Mouse (Mus musculus) urinary bladder, postnatal 10 days (tissue): ENCODE results near the gene Focad.

Source experiments
- DNase-seq: peaks from one replicate; pipeline ENCODE4 v3.0.0; 2022; ENCODE audit warnings: low spot score

The Focad gene

GRCm38 (mm10) chr4:88094062-88094767 lies at the start of gene Focad:
Gene Focad (plus strand): TSS chr4:88094629.
- peak; percentile 89 for DNase-seq

GRCm38 (mm10) chr4:88045151-88045550 lies 49.3 kb upstream of the Focad start:
- DNase-seq, result no peak

GRCm38 (mm10) chr4:88046280-88046679 lies 48.1 kb upstream of the Focad start:
- DNase-seq, result no peak

GRCm38 (mm10) chr4:88075388-88075787 lies 19.0 kb upstream of the Focad start:
- DNase-seq, result no peak

- no peak for DNase-seq
These were observed 15.4 kb upstream of the Focad start for GRCm38 (mm10) chr4:88078983-88079382.

- no peak for DNase-seq
These were observed 13.0 kb upstream of the Focad start for GRCm38 (mm10) chr4:88081417-88081816.

GRCm38 (mm10) chr4:88081885-88082284 lies 12.5 kb upstream of the Focad start:
- no peak for DNase-seq

GRCm38 (mm10) chr4:88082381-88082780 lies 12.0 kb upstream of the Focad start:
- DNase-seq, result no peak

- DNase-seq, result no peak
These were observed 10.6 kb upstream of the Focad start for GRCm38 (mm10) chr4:88083781-88084180.

- DNase-seq, result no peak
These were observed 4.1 kb upstream of the Focad start for GRCm38 (mm10) chr4:88090316-88090715.

GRCm38 (mm10) chr4:88094768-88095420 lies 465 bp downstream of the Focad start:
- no peak for DNase-seq

- DNase-seq, result no peak
These were observed 1.3 kb downstream of the Focad start for GRCm38 (mm10) chr4:88095693-88096092.

GRCm38 (mm10) chr4:88108585-88108984 lies 14.2 kb downstream of the Focad start:
- no peak for DNase-seq

- DNase-seq, result no peak
These were observed 22.9 kb downstream of the Focad start for GRCm38 (mm10) chr4:88117331-88117730.

- DNase-seq, result no peak
These were observed 23.5 kb downstream of the Focad start for GRCm38 (mm10) chr4:88117942-88118341.

GRCm38 (mm10) chr4:88118750-88119395 lies 24.4 kb downstream of the Focad start:
- no peak for DNase-seq

GRCm38 (mm10) chr4:88120091-88120490 lies 25.7 kb downstream of the Focad start:
- DNase-seq, result no peak

GRCm38 (mm10) chr4:88122472-88122871 lies 28.0 kb downstream of the Focad start:
- no peak for DNase-seq

- no peak for DNase-seq
These were observed 41.5 kb downstream of the Focad start for GRCm38 (mm10) chr4:88135936-88136335.

GRCm38 (mm10) chr4:88136528-88136927 lies 42.1 kb downstream of the Focad start:
- no peak for DNase-seq

- no peak for DNase-seq
These were observed 44.0 kb downstream of the Focad start for GRCm38 (mm10) chr4:88138366-88138917.

- no peak for DNase-seq
These were observed 55.0 kb downstream of the Focad start for GRCm38 (mm10) chr4:88149462-88149861.
